Mouse (Mus musculus): ENCODE measurements around the gene Gm14862. TPM values are rescaled to one million over a fixed set of nuclear protein-coding genes. Genes with fewer than 3 reads are reported as not detected.

Gene Gm14862
- polyA plus RNA-seq, 1 experiment from 2014 or later: 0.29 TPM

DNA sequence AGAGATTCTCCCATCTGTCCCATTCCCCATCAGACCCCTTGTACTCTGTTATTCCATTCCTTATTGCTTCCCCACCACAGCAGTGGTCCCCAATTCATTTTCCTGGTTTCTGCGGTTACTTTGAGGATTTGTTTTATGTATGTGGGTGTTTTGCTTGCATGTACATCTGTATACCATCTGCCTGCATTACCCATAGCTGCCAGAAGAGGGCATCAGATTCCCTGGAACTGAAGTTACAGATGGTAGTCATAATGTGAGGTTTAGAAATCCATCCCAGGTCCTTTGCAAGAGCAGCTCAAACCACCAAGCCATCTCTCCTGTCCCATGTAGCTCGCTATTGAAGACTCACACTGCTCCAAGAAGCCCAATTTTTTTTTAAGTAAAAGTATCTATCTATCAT, 40.5 kb downstream of the Gm14862 start:
- WGBS: 79% methylated on average over 2 of the region's 2 CpGs

DNA sequence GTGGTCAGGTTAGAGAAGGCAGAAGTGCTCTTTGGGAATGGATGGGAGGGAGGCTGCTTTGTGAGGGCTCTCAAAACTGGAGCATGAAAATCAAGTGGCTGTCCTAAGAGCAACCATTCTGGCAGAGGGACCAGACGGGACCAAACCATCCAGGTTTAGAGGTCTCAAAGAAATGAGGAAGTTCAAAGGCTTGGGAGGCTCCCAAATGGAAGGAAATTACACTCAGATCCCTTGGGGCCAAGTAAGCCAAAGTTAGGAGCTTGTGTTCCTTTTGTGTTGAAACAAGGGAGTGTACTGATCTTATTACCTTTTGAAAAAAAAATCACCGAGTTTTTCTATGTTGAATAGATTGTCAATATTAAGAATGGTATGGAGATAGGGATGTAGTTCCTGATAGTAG, 51.6 kb downstream of the Gm14862 start:
- no peaks in the 10 kb centered on the region for H3K4me1 ChIP-seq
- ATAC-seq (ENCODE audit: low FRiP score): no peak
- 72% methylated on average over 2 of the region's 2 CpGs for WGBS
- no peak overlapping the region for H3K27ac ChIP-seq
- H3K36me3 ChIP-seq (replicated peaks): no peaks in the 10 kb centered on the region
- no peak overlapping the region for H3K4me2 ChIP-seq
- H3K9me3 ChIP-seq: no peaks in the 10 kb centered on the region
- no peak overlapping the region for H3K9ac ChIP-seq
- no peak overlapping the region for H3K4me3 ChIP-seq (replicated peaks)
- H3K27me3 ChIP-seq: peaks cover 1% of the 10 kb centered on the region; the same call in 1 of the 2 replicates

More for the DNA sequence above, 40.5 kb downstream of the Gm14862 start:
- Histone ChIP-seq H3K27ac (no peak overlapping the region), H3K36me3 (replicated peaks) (no peaks in the 10 kb centered on the region), H3K9ac (no peak overlapping the region), H3K4me1 (no peaks in the 10 kb centered on the region), H3K4me3 (replicated peaks) (no peak overlapping the region), H3K4me2 (no peak overlapping the region), H3K27me3 (no peaks in the 10 kb centered on the region), H3K9me3 (no peaks in the 10 kb centered on the region)
- ATAC-seq (ENCODE audit: low FRiP score): no peak

DNA sequence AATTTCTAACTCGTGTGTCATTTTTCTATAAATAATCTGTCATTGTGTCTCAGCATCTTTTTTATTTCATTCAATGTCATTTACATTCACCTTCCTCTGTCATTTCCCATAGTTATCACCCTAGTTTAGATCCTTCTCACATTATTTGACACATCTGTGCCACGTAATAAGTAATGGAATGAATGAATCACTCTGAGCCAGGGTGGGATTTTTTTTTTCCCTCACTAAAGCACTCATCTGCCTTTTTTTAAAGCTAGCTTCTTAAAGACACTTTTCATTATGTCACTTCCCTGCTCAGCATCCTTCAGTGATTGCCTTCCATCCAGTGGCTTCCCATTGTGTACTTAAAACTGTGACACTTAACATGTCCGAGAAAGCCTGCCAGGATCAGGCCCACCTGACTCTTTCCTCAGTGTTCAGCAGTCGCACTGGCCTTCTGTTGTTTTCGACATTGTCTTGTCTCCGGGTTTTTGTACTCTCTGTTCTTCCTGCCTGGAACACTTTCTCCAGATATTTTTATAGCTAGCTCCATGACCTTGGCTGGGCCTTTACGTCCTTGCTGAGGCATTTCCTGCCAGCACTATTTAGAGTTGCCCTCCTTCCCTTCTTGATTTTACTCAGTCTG, 53.8 kb downstream of the Gm14862 start:
- 61% methylated on average over 7 of the region's 7 CpGs for WGBS
- peaks cover 13% of the 10 kb centered on the region for H3K27me3 ChIP-seq
- H3K27ac ChIP-seq: peak overlapping the region; percentile 42; the same call in 1 of the 2 replicates
- 0 out of 2 replicates have a peak, but pooled peaks cover 2% of the 10 kb centered on the region for H3K4me1 ChIP-seq
- no peaks in the 10 kb centered on the region for H3K36me3 ChIP-seq (replicated peaks)
- no peak overlapping the region for H3K4me3 ChIP-seq (replicated peaks)
- no peak for ATAC-seq (ENCODE audit: low FRiP score)
- peak overlapping the region; percentile 15; the same call in 1 of the 2 replicates for H3K4me2 ChIP-seq
- H3K9ac ChIP-seq: no peak overlapping the region
- no peaks in the 10 kb centered on the region for H3K9me3 ChIP-seq

DNA sequence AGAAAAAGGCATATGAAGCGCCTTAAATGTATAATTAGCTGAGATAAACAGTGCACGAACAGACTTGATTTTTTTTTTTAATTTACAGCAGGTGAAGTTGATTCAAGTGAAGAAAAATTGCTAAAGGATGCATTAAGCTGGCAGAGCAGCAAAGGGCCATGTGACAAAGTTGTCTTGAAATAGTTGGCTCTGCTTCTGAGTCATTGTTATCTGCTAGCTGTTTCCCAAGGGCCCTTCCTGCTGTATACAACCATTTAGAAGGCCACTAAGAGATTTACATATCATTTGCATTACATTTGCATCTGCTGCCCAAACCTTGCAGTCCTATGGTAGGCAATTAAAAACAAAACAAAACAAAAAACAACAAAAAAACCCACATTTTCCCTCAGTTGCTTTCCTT, 54.7 kb downstream of the Gm14862 start:
- H3K27ac ChIP-seq: peak overlapping the region; percentile 42; the same call in 1 of the 2 replicates
- no peak overlapping the region for H3K9ac ChIP-seq
- 54% methylated on average over 2 of the region's 2 CpGs for WGBS

More for the DNA sequence above, 54.7 kb downstream of the Gm14862 start:
- ATAC-seq (ENCODE audit: low FRiP score): peak; percentile 66; the same call in 1 of the 2 replicates
- Histone ChIP-seq H3K4me3 (replicated peaks) (no peak overlapping the region), H3K4me2 (peak overlapping the region; percentile 15; the same call in 1 of the 2 replicates), H3K4me1 (0 out of 2 replicates have a peak, but pooled peaks cover 2% of the 10 kb centered on the region), H3K27me3 (peaks cover 13% of the 10 kb centered on the region), H3K36me3 (replicated peaks) (no peaks in the 10 kb centered on the region), H3K9me3 (no peaks in the 10 kb centered on the region)

Other genes starting within 250 kb of the Gm14862 start
- not detected in 2 replicates for gene Fthl17e, start 223.4 kb downstream of the Gm14862 start, polyA plus RNA-seq (2016; fragmentation: Nextera tagmentation; extraction: Ambion mirVana)
- gene Fthl17f, start 193.9 kb downstream of the Gm14862 start, polyA plus RNA-seq (2016; fragmentation: Nextera tagmentation; extraction: Ambion mirVana): not detected in 2 replicates
- gene 4930402K13Rik, start 152.3 kb downstream of the Gm14862 start, polyA plus RNA-seq (2016; fragmentation: Nextera tagmentation; extraction: Ambion mirVana): not detected in 2 replicates
- 2.5 and 2.8 TPM in 2 replicates for gene Lancl3, start 57.0 kb downstream of the Gm14862 start, polyA plus RNA-seq (2016; fragmentation: Nextera tagmentation; extraction: Ambion mirVana)
- gene Xk, start 15.9 kb upstream of the Gm14862 start, polyA plus RNA-seq (2016; fragmentation: Nextera tagmentation; extraction: Ambion mirVana): 3.9 and 4.2 TPM in 2 replicates
- gene H2al1m, start 26.9 kb upstream of the Gm14862 start, polyA plus RNA-seq (2016; fragmentation: Nextera tagmentation; extraction: Ambion mirVana): 0.83 TPM in 1 of 2 replicates, not detected in the other
- 0.42 TPM in 1 of 2 replicates, not detected in the other for gene H2al1k, start 93.7 kb upstream of the Gm14862 start, polyA plus RNA-seq (2016; fragmentation: Nextera tagmentation; extraction: Ambion mirVana)
- 0.42 and 1.1 TPM in 2 replicates for gene Cybb, start 230.9 kb upstream of the Gm14862 start, polyA plus RNA-seq (2016; fragmentation: Nextera tagmentation; extraction: Ambion mirVana)